Mouse (Mus musculus) hindbrain, embryonic 12.5 days (tissue): ENCODE results near the gene Zwilch. TPM values are rescaled to one million over a fixed set of nuclear protein-coding genes. Genes with fewer than 3 reads are reported as not detected.

Experiments
- ATAC-seq: fragments of 200-750 bp; cut with Nextera tagmentation; 2 replicates; pipeline ENCODE4 v1.8.0; 2017; ENCODE audit warnings: moderate TSS enrichment; ENCODE audit not compliant: low FRiP score
- H3K27ac ChIP-seq: fragments of 300-500 bp; sonication (generic); 2 replicates; pipeline ENCODE4 v1.5.1; 2016; ENCODE audit warnings: mild to moderate bottlenecking
- H3K27me3 ChIP-seq: fragments of 300-500 bp; sonication (generic); 2 replicates; pipeline ENCODE4 v1.6.1; 2016; ENCODE audit warnings: mild to moderate bottlenecking
- H3K36me3 ChIP-seq: fragments of 300-500 bp; sonication (generic); 2 replicates; pipeline ENCODE4 v1.6.1; 2016; ENCODE audit warnings: mild to moderate bottlenecking
- H3K4me1 ChIP-seq: fragments of 300-500 bp; sonication (generic); 2 replicates; pipeline ENCODE4 v1.6.1; 2016
- H3K4me2 ChIP-seq: fragments of 300-500 bp; sonication (generic); replicated peaks from 2 replicates; pipeline ENCODE4 v1.6.1; 2016; ENCODE audit warnings: mild to moderate bottlenecking
- H3K4me3 ChIP-seq: fragments of 300-500 bp; sonication (generic); 2 replicates; pipeline ENCODE4 v1.5.1; 2016; ENCODE audit warnings: mild to moderate bottlenecking
- H3K9ac ChIP-seq: fragments of 300-500 bp; sonication (generic); 2 replicates; pipeline ENCODE4 v1.6.1; 2016; ENCODE audit warnings: mild to moderate bottlenecking, moderate library complexity
- H3K9me3 ChIP-seq: fragments of 300-500 bp; sonication (generic); replicated peaks from 2 replicates; pipeline ENCODE4 v1.6.1; 2016; ENCODE audit warnings: mild to moderate bottlenecking
- WGBS: fragments of 180-500 bp; shearing (Covaris S2); methylation state at CpG from one replicate; pipeline ENCODE4 v1.1.7; 2016; 5-methylcytosine and 5-hydroxymethylcytosine counted together
- polyA plus RNA-seq: library from polyadenylated mRNA; unstranded; fragments of >200 nt; fragmentation: Nextera tagmentation; extraction: Ambion mirVana; gene quantifications from 2 replicates; pipeline ENCODE4 v1.2.1, GENCODE M21; 2016

Gene Zwilch
- polyA plus RNA-seq, 1 experiment from 2014 or later: 19.6 TPM

GRCm38 (mm10) chr9:64122601-64123000, 50.3 kb downstream of the Zwilch start:
- Histone ChIP-seq H3K4me1 (no peaks in the 10 kb centered on the region), H3K4me2 (no peak overlapping the region), H3K9ac (no peak overlapping the region), H3K27ac (no peak overlapping the region), H3K9me3 (no peaks in the 10 kb centered on the region), H3K4me3 (no peak overlapping the region), H3K36me3 (no peaks in the 10 kb centered on the region), H3K27me3 (no peaks in the 10 kb centered on the region)
- 92% methylated on average over 10 of the region's 10 CpGs for WGBS
- ATAC-seq: no peak

DNA sequence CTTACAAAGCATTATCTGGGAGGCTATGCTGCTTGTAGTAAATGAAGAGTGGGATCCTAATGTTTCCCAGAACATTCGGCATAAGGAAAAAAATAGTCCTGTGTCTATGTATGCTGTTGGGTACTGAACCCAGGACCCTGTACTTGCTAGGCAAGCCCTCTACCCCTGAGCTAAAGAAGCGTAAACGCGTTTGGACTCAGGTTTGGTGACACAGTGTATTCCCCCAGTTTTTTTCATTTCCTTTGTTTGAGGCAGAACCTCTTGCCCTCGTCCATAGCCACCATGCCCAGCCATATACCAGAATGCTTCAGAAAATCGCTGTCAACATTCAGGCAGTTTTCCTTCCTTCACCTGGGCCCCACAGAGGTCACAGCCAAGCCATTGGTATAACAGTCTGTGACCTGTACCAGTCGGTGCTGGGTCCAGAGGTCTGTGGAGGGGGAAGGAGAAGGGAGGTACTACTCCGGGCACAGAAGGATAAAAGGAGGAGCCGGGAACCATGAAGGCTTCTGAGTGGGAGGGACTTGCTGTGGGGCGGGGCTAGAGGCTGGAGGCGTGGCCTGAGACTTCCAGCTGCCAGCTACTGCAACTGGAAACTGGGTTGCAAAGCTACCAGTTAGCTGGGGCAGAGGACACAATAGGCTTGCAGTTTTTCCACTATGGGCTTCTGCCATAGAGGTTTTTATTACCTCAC, 52.2 kb downstream of the Zwilch start:
- Histone ChIP-seq H3K4me1 (no peaks in the 10 kb centered on the region), H3K9ac (no peak overlapping the region), H3K9me3 (no peaks in the 10 kb centered on the region), H3K4me3 (no peak overlapping the region), H3K36me3 (no peaks in the 10 kb centered on the region), H3K4me2 (no peak overlapping the region), H3K27me3 (no peaks in the 10 kb centered on the region), H3K27ac (no peak overlapping the region)
- whole genome bisulfite sequencing: 39% methylated on average over 11 of the region's 11 CpGs
- no peak for ATAC-seq

DNA sequence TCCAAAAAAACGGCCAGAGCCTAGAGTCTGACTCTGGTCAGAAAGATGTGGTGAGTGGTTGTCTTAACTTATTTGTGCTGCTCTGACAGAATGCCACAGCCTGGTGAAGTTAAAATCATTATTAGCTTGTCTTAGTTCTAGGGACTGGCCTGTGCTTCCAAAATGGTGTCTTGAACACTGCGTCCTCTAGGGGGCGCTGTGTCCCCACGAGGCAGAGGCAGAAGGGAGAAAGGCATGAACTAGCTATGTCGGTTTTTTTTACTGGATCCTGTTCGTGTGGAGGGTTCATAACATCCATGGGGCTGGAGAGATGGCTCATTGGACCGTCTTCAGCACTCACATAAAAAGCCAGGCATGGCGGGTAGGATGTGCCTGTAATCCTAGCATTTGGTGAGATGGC, 53.0 kb downstream of the Zwilch start:
- no peak overlapping the region for H3K27ac ChIP-seq
- 27% methylated on average over 8 of the region's 8 CpGs for WGBS
- H3K27me3 ChIP-seq: no peaks in the 10 kb centered on the region
- no peaks in the 10 kb centered on the region for H3K4me1 ChIP-seq
- no peak overlapping the region for H3K4me3 ChIP-seq
- no peaks in the 10 kb centered on the region for H3K9me3 ChIP-seq
- ATAC-seq: no peak
- no peak overlapping the region for H3K9ac ChIP-seq
- H3K4me2 ChIP-seq: no peak overlapping the region
- H3K36me3 ChIP-seq: no peaks in the 10 kb centered on the region

DNA sequence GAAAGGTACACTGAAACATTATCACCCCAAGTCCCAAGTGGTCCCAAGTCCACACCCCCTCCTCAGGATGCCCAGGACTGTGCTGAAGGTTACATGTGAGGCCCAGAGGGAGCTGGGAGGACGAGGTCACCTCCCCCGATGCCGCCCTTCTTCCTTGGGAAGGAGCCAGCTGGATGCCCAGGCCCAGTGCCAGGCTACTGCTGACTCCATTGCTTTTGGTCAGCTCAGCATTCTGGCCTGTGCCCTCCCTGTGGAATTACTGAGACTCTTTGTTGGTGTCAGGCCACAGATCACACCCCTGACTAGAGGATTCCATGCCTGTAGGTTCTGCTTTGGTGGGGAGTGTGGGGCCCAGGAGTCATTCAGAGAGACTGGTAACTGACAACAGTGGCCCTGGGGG, 56.0 kb downstream of the Zwilch start, which contains the start of gene Lctl:
Gene Lctl (plus strand): TSS at position 272 of the 400 bp plus-strand sequence.
- 90% methylated on average over 3 of the region's 3 CpGs for WGBS
- Histone ChIP-seq H3K9me3 (no peaks in the 10 kb centered on the region), H3K36me3 (no peaks in the 10 kb centered on the region), H3K4me2 (no peak within 1 kb of the TSS), H3K27me3 (no peaks in the 10 kb centered on the region), H3K27ac (no peak within 1 kb of the TSS), H3K4me1 (peaks cover 3% of the 10 kb centered on the region; the same call in 1 of the 2 replicates), H3K4me3 (no peak within 1 kb of the TSS), H3K9ac (no peak within 1 kb of the TSS)
- no peak for ATAC-seq

- peaks cover 3% of the 10 kb centered on the region; the same call in 1 of the 2 replicates for H3K4me1 ChIP-seq
- 91% methylated on average over 6 of the region's 6 CpGs for WGBS
- no peaks in the 10 kb centered on the region for H3K27me3 ChIP-seq
- H3K4me3 ChIP-seq: no peak overlapping the region
- H3K27ac ChIP-seq: no peak overlapping the region
- H3K36me3 ChIP-seq: no peaks in the 10 kb centered on the region
- no peak overlapping the region for H3K9ac ChIP-seq
- no peak overlapping the region for H3K4me2 ChIP-seq
- H3K9me3 ChIP-seq: no peaks in the 10 kb centered on the region
- ATAC-seq: no peak
Observed at GRCm38 (mm10) chr9:64115756-64116155, 57.1 kb downstream of the Zwilch start.

GRCm38 (mm10) chr9:64114646-64115045, 58.3 kb downstream of the Zwilch start:
- Histone ChIP-seq H3K4me1 (peaks cover 3% of the 10 kb centered on the region; the same call in 1 of the 2 replicates), H3K9me3 (no peaks in the 10 kb centered on the region), H3K36me3 (no peaks in the 10 kb centered on the region), H3K4me2 (no peak overlapping the region), H3K4me3 (no peak overlapping the region), H3K9ac (no peak overlapping the region), H3K27me3 (no peaks in the 10 kb centered on the region), H3K27ac (no peak overlapping the region)
- 39% methylated on average over 2 of the region's 2 CpGs for WGBS
- ATAC-seq: no peak

GRCm38 (mm10) chr9:64110502-64110901, 62.4 kb downstream of the Zwilch start:
- Histone ChIP-seq H3K4me2 (no peak overlapping the region), H3K4me1 (peaks cover 3% of the 10 kb centered on the region; the same call in 1 of the 2 replicates), H3K36me3 (no peaks in the 10 kb centered on the region), H3K27ac (no peak overlapping the region), H3K9ac (no peak overlapping the region), H3K9me3 (no peaks in the 10 kb centered on the region), H3K4me3 (no peak overlapping the region), H3K27me3 (no peaks in the 10 kb centered on the region)
- 95% methylated on average over 16 of the region's 16 CpGs for WGBS
- ATAC-seq: no peak

GRCm38 (mm10) chr9:64105301-64105700, 67.6 kb downstream of the Zwilch start:
- 79% methylated on average over 6 of the region's 6 CpGs for WGBS

GRCm38 (mm10) chr9:64100442-64100841, 72.5 kb downstream of the Zwilch start:
- Histone ChIP-seq H3K27me3 (no peaks in the 10 kb centered on the region), H3K9ac (no peak overlapping the region), H3K9me3 (no peaks in the 10 kb centered on the region), H3K4me3 (no peak overlapping the region), H3K4me1 (no peaks in the 10 kb centered on the region), H3K36me3 (no peaks in the 10 kb centered on the region), H3K27ac (no peak overlapping the region), H3K4me2 (no peak overlapping the region)
- no peak for ATAC-seq
- WGBS: 1% methylated on average over 4 of the region's 4 CpGs

More at GRCm38 (mm10) chr9:64105301-64105700, 67.6 kb downstream of the Zwilch start:
- no peak overlapping the region for H3K9ac ChIP-seq
- ATAC-seq: no peak
- no peak overlapping the region for H3K4me3 ChIP-seq
- H3K36me3 ChIP-seq: no peaks in the 10 kb centered on the region
- no peak overlapping the region for H3K4me2 ChIP-seq
- H3K27ac ChIP-seq: no peak overlapping the region
- no peaks in the 10 kb centered on the region for H3K4me1 ChIP-seq
- no peaks in the 10 kb centered on the region for H3K27me3 ChIP-seq
- H3K9me3 ChIP-seq: no peaks in the 10 kb centered on the region

GRCm38 (mm10) chr9:64098282-64098681, 74.6 kb downstream of the Zwilch start:
- no peak overlapping the region for H3K9ac ChIP-seq
- H3K9me3 ChIP-seq: no peaks in the 10 kb centered on the region
- no peak for ATAC-seq
- no peak overlapping the region for H3K4me2 ChIP-seq
- peaks cover 11% of the 10 kb centered on the region for H3K4me1 ChIP-seq
- no peaks in the 10 kb centered on the region for H3K36me3 ChIP-seq
- no peaks in the 10 kb centered on the region for H3K27me3 ChIP-seq
- WGBS: 61% methylated on average over 4 of the region's 4 CpGs
- no peak overlapping the region for H3K27ac ChIP-seq
- no peak overlapping the region for H3K4me3 ChIP-seq

DNA sequence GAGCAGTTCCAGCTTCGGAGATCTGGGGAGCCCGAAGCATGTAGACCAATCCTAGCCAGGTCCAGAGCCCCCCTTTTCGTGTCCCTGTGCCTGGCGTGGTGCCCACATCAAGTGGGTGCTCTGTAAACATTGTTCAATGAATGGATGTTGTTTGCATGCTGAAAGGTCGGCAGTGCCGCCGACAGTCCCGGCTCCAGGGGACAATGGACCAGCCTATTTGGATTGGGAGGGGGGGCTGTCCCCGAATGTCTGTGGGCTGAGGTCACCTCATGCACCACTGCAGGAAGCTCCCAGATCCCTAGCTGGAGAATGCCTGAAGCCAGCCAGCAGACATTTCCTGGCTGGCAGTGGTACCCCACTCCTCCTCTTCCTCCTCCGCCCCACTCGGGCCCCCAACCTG, 78.8 kb downstream of the Zwilch start:
- 54% methylated on average over 11 of the region's 11 CpGs for WGBS
- no peaks in the 10 kb centered on the region for H3K36me3 ChIP-seq
- H3K27me3 ChIP-seq: no peaks in the 10 kb centered on the region
- H3K27ac ChIP-seq: no peak overlapping the region
- H3K4me1 ChIP-seq: peaks cover 11% of the 10 kb centered on the region
- H3K4me2 ChIP-seq: no peak overlapping the region
- H3K9me3 ChIP-seq: no peaks in the 10 kb centered on the region
- no peak overlapping the region for H3K4me3 ChIP-seq
- no peak for ATAC-seq
- H3K9ac ChIP-seq: no peak overlapping the region

GRCm38 (mm10) chr9:64089004-64089403, 83.9 kb downstream of the Zwilch start:
- 68% methylated on average over 12 of the region's 12 CpGs for WGBS
- peaks cover 17% of the 10 kb centered on the region for H3K27me3 ChIP-seq
- H3K36me3 ChIP-seq: no peaks in the 10 kb centered on the region
- H3K9ac ChIP-seq: no peak overlapping the region
- no peak overlapping the region for H3K4me2 ChIP-seq
- H3K9me3 ChIP-seq: no peaks in the 10 kb centered on the region
- peaks cover 16% of the 10 kb centered on the region for H3K4me1 ChIP-seq
- H3K27ac ChIP-seq: no peak overlapping the region
- ATAC-seq: no peak
- no peak overlapping the region for H3K4me3 ChIP-seq

GRCm38 (mm10) chr9:64088346-64088745, 84.6 kb downstream of the Zwilch start:
- Histone ChIP-seq H3K27me3 (peaks cover 23% of the 10 kb centered on the region), H3K36me3 (no peaks in the 10 kb centered on the region), H3K27ac (no peak overlapping the region), H3K9me3 (no peaks in the 10 kb centered on the region), H3K4me1 (peaks cover 14% of the 10 kb centered on the region), H3K9ac (no peak overlapping the region; the same call in 1 of the 2 replicates), H3K4me2 (no peak overlapping the region), H3K4me3 (no peak overlapping the region)
- ATAC-seq: no peak
- WGBS: 91% methylated on average over 7 of the region's 7 CpGs
